Mouse (Mus musculus) erythroblast, embryonic 14.5 days (primary cell): Measurements from ENCODE around the gene Apol7e. TPM values are rescaled to one million over a fixed set of nuclear protein-coding genes. Genes with fewer than 3 reads are reported as not detected.
"Not testable (repeated sequence)": the region's sequence is repeated elsewhere in the genome, so short reads cannot be mapped to it uniquely, and the experiment has no call there.

Experiments
- H3K27me3 ChIP-seq: 2 replicates; pipeline ENCODE4 v1.6.1; 2012; ENCODE audit warnings: inconsistent platforms; ENCODE audit not compliant: control insufficient read depth
- H3K36me3 ChIP-seq: 2 replicates; pipeline ENCODE4 v1.6.1; 2012; ENCODE audit warnings: mild to moderate bottlenecking, inconsistent platforms; ENCODE audit not compliant: control insufficient read depth
- H3K4me1 ChIP-seq: 2 replicates; pipeline ENCODE4 v1.6.1; 2012; ENCODE audit warnings: inconsistent platforms; ENCODE audit not compliant: control insufficient read depth
- H3K4me3 ChIP-seq: replicated peaks from 2 replicates; pipeline ENCODE3; 2012; ENCODE audit warnings: moderate library complexity, mild to moderate bottlenecking, inconsistent platforms
- H3K9me3 ChIP-seq: 2 replicates; pipeline ENCODE4 v1.6.1; 2012; ENCODE audit warnings: low read length, inconsistent platforms, mixed read lengths; ENCODE audit not compliant: control insufficient read depth
- GATA1 ChIP-seq: IDR thresholded peaks from 2 replicates; pipeline ENCODE4 v1.6.1; 2012; ENCODE audit warnings: low read length, inconsistent platforms, mixed read lengths
- TAL1 ChIP-seq: IDR thresholded peaks from 3 replicates; pipeline ENCODE4 v1.6.1; 2012; ENCODE audit warnings: low read length, inconsistent platforms, mixed read lengths
- polyA plus RNA-seq: library from polyadenylated mRNA; stranded (reverse); fragments of >175 nt; gene quantifications from 2 replicates; pipeline ENCODE4 v1.2.3, GENCODE M21; 2012

The Apol7e gene
- polyA plus RNA-seq, 1 experiment = not detected

GRCm38 (mm10) chr15:77727139-77727538, 28.5 kb downstream of the Apol7e start:
- H3K9me3 ChIP-seq, H3K36me3 ChIP-seq, H3K4me1 ChIP-seq, H3K27me3 ChIP-seq, H3K4me3 ChIP-seq: not testable (repeated sequence)

GRCm38 (mm10) chr15:77727745-77728144, 29.1 kb downstream of the Apol7e start:
- not testable (repeated sequence) for H3K4me3 ChIP-seq, H3K36me3 ChIP-seq, H3K9me3 ChIP-seq, H3K4me1 ChIP-seq, H3K27me3 ChIP-seq

GRCm38 (mm10) chr15:77728739-77729138, 30.1 kb downstream of the Apol7e start, which contains the start of gene Apol9b:
Gene Apol9b (plus strand): TSS chr15:77729039.
- H3K27me3 ChIP-seq, H3K9me3 ChIP-seq, H3K36me3 ChIP-seq, H3K4me1 ChIP-seq, H3K4me3 ChIP-seq: not testable (repeated sequence)

- peaks cover 6% of the 10 kb centered on the region; the same call in 1 of the 2 replicates for H3K27me3 ChIP-seq
- H3K9me3 ChIP-seq = no peaks in the 10 kb centered on the region
- no peaks in the 10 kb centered on the region for H3K36me3 ChIP-seq
- H3K4me3 ChIP-seq = no peak overlapping the region
- TF ChIP-seq TAL1 (no peak), GATA1 (no peak)
- H3K4me1 ChIP-seq = no peaks in the 10 kb centered on the region
Measured at GRCm38 (mm10) chr15:77731605-77732004, 32.9 kb downstream of the Apol7e start.

- H3K36me3 ChIP-seq, H3K4me1 ChIP-seq, H3K4me3 ChIP-seq, H3K9me3 ChIP-seq, H3K27me3 ChIP-seq: not testable (repeated sequence)
Measured at GRCm38 (mm10) chr15:77732851-77733250, 34.2 kb downstream of the Apol7e start.

- not testable (repeated sequence) for H3K4me1 ChIP-seq, H3K9me3 ChIP-seq, H3K4me3 ChIP-seq, H3K36me3 ChIP-seq, H3K27me3 ChIP-seq
Measured at GRCm38 (mm10) chr15:77733380-77733779, 34.7 kb downstream of the Apol7e start.

- not testable (repeated sequence) for H3K36me3 ChIP-seq, H3K27me3 ChIP-seq, H3K4me3 ChIP-seq, H3K4me1 ChIP-seq, H3K9me3 ChIP-seq
Measured at GRCm38 (mm10) chr15:77733903-77734302, 35.2 kb downstream of the Apol7e start.

- Histone ChIP-seq H3K36me3 (peaks cover 28% of the 10 kb centered on the region), H3K4me1 (no peaks in the 10 kb centered on the region; the same call in 1 of the 2 replicates), H3K4me3 (no peak overlapping the region), H3K27me3 (peaks cover 4% of the 10 kb centered on the region; the same call in 1 of the 2 replicates), H3K9me3 (no peaks in the 10 kb centered on the region)
- TF ChIP-seq GATA1 = no peak
- TF ChIP-seq TAL1 = no peak
Measured at GRCm38 (mm10) chr15:77740511-77741297, 42.0 kb downstream of the Apol7e start.

- not testable (repeated sequence) for H3K4me1 ChIP-seq, H3K9me3 ChIP-seq, H3K4me3 ChIP-seq, H3K27me3 ChIP-seq
- H3K36me3 ChIP-seq = peaks cover 36% of the 10 kb centered on the region
Measured at GRCm38 (mm10) chr15:77741556-77741955, 42.9 kb downstream of the Apol7e start.

- Histone ChIP-seq H3K4me1 (peaks cover 29% of the 10 kb centered on the region), H3K9me3 (peaks cover 11% of the 10 kb centered on the region), H3K27me3 (peaks cover 3% of the 10 kb centered on the region; the same call in 1 of the 2 replicates), H3K4me3 (no peak overlapping the region), H3K36me3 (peaks cover 67% of the 10 kb centered on the region)
- no peak for TF ChIP-seq TAL1
- no peak for TF ChIP-seq GATA1
Measured at GRCm38 (mm10) chr15:77744632-77745031, 46.0 kb downstream of the Apol7e start.
